9 mouse cellular contexts compared by ENCODE assay signal in the genomic region with DNA sequence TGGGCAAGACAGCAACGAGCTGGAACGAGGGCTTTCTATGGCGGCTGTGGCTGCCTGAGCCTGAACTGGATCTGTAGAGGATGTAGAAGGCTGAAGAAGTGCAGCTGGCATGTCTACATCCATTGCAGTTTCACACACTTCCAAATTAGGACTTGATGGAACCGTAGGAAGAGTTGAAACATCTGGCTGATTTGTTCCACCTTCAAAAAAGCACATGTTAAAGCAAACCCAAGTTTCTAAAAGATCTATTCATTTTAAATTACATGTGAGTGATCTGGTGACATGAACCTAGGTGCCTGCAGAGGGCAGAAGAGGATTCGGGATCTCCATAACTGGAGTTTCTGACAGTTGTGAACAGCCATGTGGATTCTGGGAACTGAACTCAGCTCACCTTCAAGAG.
DNase-seq lines count a peak whose midpoint lies in the region; ATAC-seq lines count a peak whose summit lies in the region.
"Had no signal": no experiment of that assay in that cellular context is flagged by ENCODE, and none has a peak within 500 bp of the region (broad histone marks: within the 10 kb centered on the region; RNA-seq: fewer than 3 reads in every experiment).

No protein-coding gene starts in this region.

- H3K9me3 ChIP-seq in forebrain, embryonic 11.5 days (ENCODE audit: control insufficient read depth, low read length), result no peaks in the 10 kb centered on the region
- H3K9me3 ChIP-seq: neural tube, embryonic 12.5 days had no signal

- H3K36me3 ChIP-seq in forebrain, embryonic 11.5 days (ENCODE audit: control insufficient read depth, insufficient read depth, low read length), result no peaks in the 10 kb centered on the region

- no peak overlapping the region for H3K4me3 ChIP-seq in forebrain, embryonic 11.5 days (ENCODE audit: low read depth, low read length)
- H3K4me3 ChIP-seq: neural tube, embryonic 12.5 days had no signal

- H3K27ac ChIP-seq in forebrain, embryonic 11.5 days (ENCODE audit: low read depth, low read length), result no peak overlapping the region
- H3K27ac ChIP-seq: neural tube, embryonic 12.5 days had no signal

- no peaks in the 10 kb centered on the region for H3K4me1 ChIP-seq in forebrain, embryonic 11.5 days (replicated peaks; ENCODE audit: control insufficient read depth, insufficient read depth, low read length)
- H3K4me1 ChIP-seq: neural tube, embryonic 12.5 days had no signal

- no peak overlapping the region for H3K4me2 ChIP-seq in forebrain, embryonic 11.5 days (ENCODE audit: low read depth, low read length, severe bottlenecking)
- H3K4me2 ChIP-seq: neural tube, embryonic 12.5 days had no signal

- H3K9ac ChIP-seq in forebrain, embryonic 11.5 days (ENCODE audit: low read length), result no peak overlapping the region
- H3K9ac ChIP-seq: neural tube, embryonic 12.5 days had no signal

- ATAC-seq in forebrain, embryonic 11.5 days (replicated peaks; ENCODE audit: low FRiP score), result no peak

- DNase-seq in cerebellum, postnatal 10 days, result peak; percentile 32 to 43
- no peak for DNase-seq in cerebellum, postnatal 4 days (ENCODE audit: low spot score in 2 of 2)
- DNase-seq in ovary, postnatal 36 days (ENCODE audit: low spot score), result peak; percentile 8
- no peak for DNase-seq in ovary, postnatal 10 days (ENCODE audit: low spot score)
- DNase-seq in heart, postnatal 14 days, result peak; percentile 27 to 34
- DNase-seq in lung, postnatal 14 days, result peak; percentile 45
- DNase-seq in forebrain, embryonic 11.5 days (ENCODE audit: low spot score), result no peak
- DNase-seq in urinary bladder, postnatal 4 days (ENCODE audit: low spot score in 2 of 2), result no peak

- intact Hi-C loops in heart, postnatal 14 days (cut with DNase I), result loop anchor here (10.0 kb wide), 1 partner anchor 266 kb away; no protein-coding TSS in a partner anchor

- 76% methylated on average over 5 of the region's 5 CpGs for WGBS in forebrain, embryonic 11.5 days

- H3K27me3 ChIP-seq in forebrain, embryonic 11.5 days (ENCODE audit: control insufficient read depth, insufficient read depth, low read length), result no peaks in the 10 kb centered on the region
- H3K27me3 ChIP-seq: neural tube, embryonic 12.5 days had no signal

Comparison
In these comparisons a context has a peak if more than half of its experiments do, and no peak if none do; other contexts are left out.
1. DNase-seq: peak in cerebellum, postnatal 10 days (2 of 2), ovary, postnatal 36 days (single experiment), heart, postnatal 14 days (2 of 2) and lung, postnatal 14 days (single experiment); none in cerebellum, postnatal 4 days (0 of 2), ovary, postnatal 10 days (single experiment), forebrain, embryonic 11.5 days (single experiment) and urinary bladder, postnatal 4 days (0 of 2).